Mouse (Mus musculus) spleen, adult 2 months (tissue): ENCODE data around the gene Bace2.

ENCODE experiments used
- CTCF ChIP-seq: fragments of 200-500 bp; IDR thresholded peaks from 2 replicates; pipeline ENCODE4 v1.5.1; 2011; ENCODE audit warnings: mild to moderate bottlenecking, inconsistent platforms; ENCODE audit not compliant: insufficient read depth, insufficient read length, insufficient replicate concordance; ENCODE audit errors: extremely low read depth
- POLR2A ChIP-seq: fragments of 200-500 bp; IDR thresholded peaks from 2 replicates; pipeline ENCODE4 v1.6.1; 2011; ENCODE audit warnings: low read depth, low read length, inconsistent platforms

GRCm38 (mm10) chr16:97391701-97392384 lies 35.3 kb downstream of the Bace2 start:
- no peak for TF ChIP-seq POLR2A
- TF ChIP-seq CTCF, result no peak
